Mouse (Mus musculus) layer of hippocampus, postnatal 10 days (tissue): ENCODE measurements around the gene Lgals9. TPM values are rescaled to one million over a fixed set of nuclear protein-coding genes. Genes with fewer than 3 reads are reported as not detected.

Experiments used
- DNase-seq, 2 experiments: peaks; one replicate each; pipeline ENCODE4 v3.0.0; 2021; ENCODE audit warnings: low spot score in 2 of 2
- long read RNA-seq: library from polyadenylated mRNA; stranded (forward); transcript quantifications from one replicate; pipeline ENCODE4 v2.0.0, GENCODE M21; 2023
- total RNA-seq, 2 experiments: library from RNA; stranded (reverse); gene quantifications; 2 replicates each; pipeline ENCODE4 v1.2.3; 2021

Lgals9 gene
- total RNA-seq: 1 to 10 TPM; 6.6 to 7.1 TPM
- long read RNA-seq, partial matches to known transcripts: 0 of 10 reads
- long read RNA-seq, other reads (novel, unspliced or antisense): 6 of 10 reads

DNA sequence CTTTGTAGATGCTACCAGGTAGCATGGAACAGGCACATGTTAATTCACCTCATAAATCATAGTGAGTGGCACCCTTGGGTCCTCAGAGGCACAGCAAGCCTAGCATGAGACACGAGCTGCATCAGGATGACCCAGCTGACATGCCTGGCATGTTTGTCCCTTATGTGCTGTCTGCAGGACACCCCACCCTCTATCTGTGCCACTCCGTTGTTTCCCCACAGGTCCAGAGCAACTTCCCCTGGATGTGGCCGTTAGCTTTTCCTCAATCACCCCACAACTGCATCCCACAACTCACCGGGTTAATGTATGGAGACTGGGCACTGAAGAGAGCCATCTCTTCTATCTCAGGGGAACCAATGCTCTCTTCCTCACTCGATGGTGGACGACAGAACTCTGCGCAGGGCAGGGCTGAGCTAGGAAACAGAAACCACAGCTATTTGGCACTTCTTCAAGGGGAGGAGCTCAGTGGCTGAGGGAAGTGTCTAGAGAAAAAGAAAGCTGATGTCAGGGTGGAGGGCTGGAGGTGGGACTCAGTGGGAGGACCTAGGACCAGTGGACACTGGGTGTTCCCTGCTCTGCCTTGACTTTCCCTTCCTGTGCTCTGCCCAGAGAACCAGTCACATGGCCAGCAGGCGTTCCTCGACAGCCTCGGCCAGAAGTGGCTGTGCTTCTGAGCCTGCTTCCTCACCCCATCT, at the start of gene Lgals9:
Lgals9 (minus strand) TSS at position 464 of the 695 bp plus-strand sequence.
- DNase-seq: peak in 1 of 2 experiments; percentile 22

DNA sequence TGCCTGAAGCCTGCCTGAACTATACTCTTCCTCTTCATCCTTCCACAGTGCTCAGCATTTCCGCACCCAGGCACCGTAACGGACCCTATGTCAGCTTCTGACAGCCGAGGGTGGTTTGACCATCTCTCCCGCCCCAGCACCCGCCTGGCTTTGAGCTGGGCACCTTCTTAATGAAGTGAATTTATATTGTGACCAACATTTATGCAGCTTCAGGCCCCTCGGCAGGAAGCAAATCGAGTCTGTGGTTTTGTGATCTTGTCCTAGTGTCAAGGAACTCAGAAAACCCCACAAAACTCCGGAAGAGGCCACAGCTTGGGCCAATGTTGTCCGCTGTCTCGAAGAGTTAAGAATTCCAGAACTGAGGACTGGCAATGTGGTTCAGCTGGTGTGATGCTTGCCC, 48.9 kb upstream of the Lgals9 start:
- DNase-seq: no peak

DNA sequence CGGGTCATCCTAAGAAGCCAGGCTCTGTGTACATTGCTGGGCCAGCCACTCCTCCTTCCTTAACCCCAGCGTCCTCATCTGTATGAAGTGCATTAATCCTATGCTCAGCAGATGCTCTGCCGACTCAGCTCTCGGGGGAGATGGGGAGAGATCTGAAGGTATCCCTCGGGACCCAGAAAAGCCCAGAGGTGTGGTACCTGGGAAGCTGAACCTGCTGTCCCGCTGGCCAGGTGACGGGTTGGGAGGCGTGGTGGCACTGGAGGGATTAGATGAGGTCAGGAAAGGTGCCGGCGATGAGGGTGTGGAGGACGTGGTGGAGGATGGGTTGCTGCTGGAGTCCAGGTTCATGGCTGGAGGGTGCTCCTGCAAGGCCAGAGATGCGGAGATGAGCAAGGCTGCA, 48.3 kb upstream of the Lgals9 start:
- no peak for DNase-seq

GRCm38 (mm10) chr11:79031452-79031746, 46.7 kb upstream of the Lgals9 start:
- DNase-seq: no peak

DNA sequence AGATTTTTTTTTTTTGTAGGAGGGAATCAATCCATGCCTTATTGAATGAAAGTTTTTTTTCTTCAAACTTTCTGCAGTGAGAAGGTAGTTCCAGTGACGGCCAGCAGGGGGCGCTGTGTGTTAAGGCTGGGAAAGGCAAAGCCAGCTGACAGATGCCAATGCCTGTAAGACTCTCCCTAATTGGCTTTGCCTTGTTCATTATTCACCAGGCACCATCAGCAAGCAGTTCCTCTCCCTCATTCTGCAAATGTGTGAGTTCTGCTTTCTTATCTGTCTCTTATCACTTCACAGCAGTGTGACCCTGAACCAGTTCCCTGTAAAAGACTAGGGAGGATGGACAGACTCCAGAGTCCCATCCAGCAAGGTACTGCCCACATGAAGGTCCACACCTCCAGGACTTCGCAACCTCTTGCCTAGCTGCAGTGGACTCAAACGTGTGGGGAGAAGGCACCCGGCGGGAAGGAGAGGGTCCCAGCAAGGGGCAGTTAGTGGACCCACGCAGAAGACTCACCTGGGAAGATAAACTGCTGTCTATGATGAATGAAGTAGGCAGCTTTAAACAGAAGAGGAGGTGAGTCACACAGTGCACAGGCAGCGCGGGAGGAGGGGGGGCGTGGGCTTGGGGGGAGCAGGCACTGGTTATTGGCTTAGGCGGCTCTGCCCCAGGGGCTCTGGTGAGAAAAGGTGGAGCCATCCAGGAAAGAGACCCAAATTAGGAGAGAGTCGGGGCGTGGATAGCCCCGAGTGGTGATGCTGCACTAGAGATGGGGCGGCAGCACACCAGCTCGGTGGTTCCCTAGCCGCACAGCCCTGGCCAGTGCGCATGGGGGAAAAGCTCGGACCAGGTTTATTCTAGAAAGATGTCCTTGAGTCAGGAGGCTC, 46.1 kb upstream of the Lgals9 start:
- DNase-seq: peak; percentile 94 to 95

GRCm38 (mm10) chr11:79023751-79024150, 39.0 kb upstream of the Lgals9 start:
- DNase-seq: no peak

DNA sequence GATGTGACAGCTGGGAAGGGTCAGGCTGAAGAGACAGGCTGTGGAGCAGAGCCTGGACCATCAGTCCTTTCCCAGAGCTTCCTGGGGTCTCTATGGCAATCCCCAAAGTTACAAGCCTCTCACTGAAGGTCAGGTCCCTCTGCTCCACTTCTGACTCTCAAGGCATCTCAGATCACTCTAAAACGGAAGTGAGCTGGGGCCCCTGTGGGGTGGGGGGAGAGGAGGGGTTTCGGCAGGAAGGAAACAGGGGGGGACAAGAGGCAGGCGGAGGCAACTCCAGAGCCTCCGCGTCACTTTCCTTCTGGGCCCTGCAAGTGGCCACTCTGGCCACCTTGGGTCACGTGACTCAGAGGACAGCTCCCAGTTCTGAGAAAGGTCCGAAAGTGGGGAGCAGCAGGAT, 38.6 kb upstream of the Lgals9 start:
- no peak for DNase-seq

DNA sequence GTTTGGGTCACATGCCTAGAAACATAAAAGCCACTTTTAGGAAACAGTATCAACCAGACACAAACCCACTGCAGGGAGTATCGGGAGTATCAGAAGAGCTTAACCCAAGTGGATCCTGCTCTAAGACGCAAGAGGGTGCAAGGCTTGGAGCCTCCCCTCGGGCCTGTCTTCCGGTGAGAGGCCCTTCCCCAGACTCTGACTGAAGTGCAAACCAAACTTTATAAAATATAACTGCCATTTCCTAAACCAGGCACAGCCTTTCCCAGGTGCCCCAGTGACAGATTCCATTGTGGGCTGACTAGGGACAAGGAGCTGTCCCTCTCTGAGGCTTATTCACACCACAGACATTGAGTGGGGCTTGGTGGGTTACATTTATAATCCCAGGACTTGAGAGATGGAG, 38.1 kb upstream of the Lgals9 start:
- no peak for DNase-seq

- DNase-seq: peak in 1 of 2 experiments; percentile 9
These were observed 35.8 kb upstream of the Lgals9 start for GRCm38 (mm10) chr11:79020535-79021045.

GRCm38 (mm10) chr11:79019839-79020534, 35.2 kb upstream of the Lgals9 start:
- peak in 1 of 2 experiments; percentile 46 for DNase-seq

- DNase-seq: peak; percentile 77 to 80
These were observed 34.4 kb upstream of the Lgals9 start for GRCm38 (mm10) chr11:79018954-79019704.

- no peak for DNase-seq
These were observed 32.4 kb upstream of the Lgals9 start for GRCm38 (mm10) chr11:79017161-79017606.

DNA sequence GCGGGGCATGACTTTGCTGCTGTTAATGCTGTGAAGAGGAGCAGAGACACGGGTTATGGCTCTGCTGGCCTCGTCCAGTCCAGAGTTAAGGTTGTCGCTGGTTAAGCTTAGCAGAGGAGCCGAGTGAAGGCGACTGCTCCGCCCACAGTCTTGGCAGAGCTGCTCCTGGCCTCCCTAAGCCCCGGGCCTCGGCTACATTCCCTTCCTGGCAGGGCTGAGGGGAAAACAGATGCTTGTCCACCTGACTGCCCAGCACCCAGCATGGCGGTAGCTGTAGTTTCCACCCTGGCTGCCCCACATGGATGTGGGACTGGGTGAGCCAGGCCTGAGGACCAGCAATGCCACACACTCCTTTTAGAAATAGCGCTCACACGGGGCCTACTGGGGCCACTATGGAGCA, 31.5 kb upstream of the Lgals9 start:
- no peak for DNase-seq

DNA sequence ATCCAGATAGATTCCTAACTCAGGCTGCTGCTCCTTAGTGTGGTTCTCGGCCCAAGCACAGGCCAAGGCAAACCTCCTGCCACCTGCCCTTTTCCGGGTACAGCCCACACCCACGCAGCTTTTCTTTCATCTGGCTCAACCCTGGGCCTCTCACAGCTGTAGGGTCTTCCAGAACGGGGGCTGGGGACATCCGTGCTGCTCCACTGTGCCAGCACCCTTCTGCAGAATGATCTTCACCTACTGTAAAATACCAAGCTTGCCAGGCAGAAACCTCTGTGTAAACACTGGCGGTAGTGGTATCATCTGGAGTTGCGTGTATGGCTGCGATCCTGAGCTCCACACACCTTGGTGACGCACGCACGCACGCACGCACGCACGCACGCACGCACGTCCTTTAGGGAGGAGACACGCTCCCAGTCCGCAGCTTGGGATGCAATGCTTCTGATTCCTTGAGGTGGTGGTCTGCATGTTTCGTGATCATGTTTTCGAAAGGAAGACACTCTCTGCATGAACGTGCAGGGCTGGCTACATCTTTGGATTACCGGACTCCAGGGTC, 31.0 kb upstream of the Lgals9 start:
- DNase-seq: peak in 1 of 2 experiments; percentile 3

GRCm38 (mm10) chr11:79014602-79015325, 30.0 kb upstream of the Lgals9 start:
- DNase-seq: peak in 1 of 2 experiments; percentile 3

- peak in 1 of 2 experiments; percentile 4 for DNase-seq
These were observed 29.1 kb upstream of the Lgals9 start for GRCm38 (mm10) chr11:79013806-79014205.

DNA sequence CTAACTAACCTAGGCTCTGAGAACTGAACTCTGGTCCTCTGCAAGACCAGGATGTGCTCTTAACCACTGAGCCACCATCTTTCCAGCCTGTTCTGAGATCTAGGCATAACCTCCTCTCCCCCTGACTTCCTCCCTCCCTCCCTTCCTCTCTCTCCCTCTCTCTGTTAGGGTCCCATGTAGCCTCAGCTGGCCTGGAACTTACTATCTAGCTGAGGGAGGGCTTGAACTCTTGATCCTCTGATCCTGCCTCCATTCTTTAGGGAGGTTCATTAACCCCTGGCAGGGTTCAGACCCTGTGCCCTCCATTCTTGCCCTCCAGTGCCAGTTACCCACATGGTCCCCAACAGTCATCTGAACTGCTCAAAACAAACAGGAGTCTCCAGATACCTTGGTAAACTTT, 28.3 kb upstream of the Lgals9 start:
- no peak for DNase-seq

DNA sequence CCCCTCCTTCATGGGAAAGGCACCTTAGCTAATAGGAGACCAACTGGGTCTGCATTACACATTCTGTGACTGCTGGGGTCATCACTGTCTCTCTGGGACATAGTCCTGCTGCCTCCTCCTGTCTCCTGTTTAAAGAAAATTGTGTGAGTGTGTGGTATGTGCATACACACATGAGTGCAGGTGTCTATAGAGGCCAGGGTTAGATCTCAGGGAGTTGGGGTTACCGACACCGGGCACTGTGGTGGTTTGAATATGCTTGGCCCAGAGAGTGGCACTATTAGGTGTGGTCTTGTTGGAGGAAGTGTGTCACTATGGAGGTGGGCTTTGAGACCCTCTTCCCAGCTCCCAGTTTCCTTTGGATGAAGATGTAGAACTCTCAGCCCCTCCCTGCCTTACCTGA, 27.8 kb upstream of the Lgals9 start:
- DNase-seq: no peak

GRCm38 (mm10) chr11:79008891-79009290, 24.1 kb upstream of the Lgals9 start:
- no peak for DNase-seq
